Mouse (Mus musculus) heart, embryonic 16.5 days (tissue): ENCODE results near the gene Kin. TPM values are rescaled to one million over a fixed set of nuclear protein-coding genes. Genes with fewer than 3 reads are reported as not detected.

ENCODE experiments used
- ATAC-seq: fragments of 200-750 bp; cut with Nextera tagmentation; replicated peaks from 2 replicates; pipeline ENCODE4 v1.8.0; 2017; ENCODE audit warnings: moderate number of reproducible peaks; ENCODE audit not compliant: insufficient read depth, low FRiP score; ENCODE audit errors: extremely low read depth
- H3K27ac ChIP-seq: fragments of 300-500 bp; sonication (generic); 2 replicates; pipeline ENCODE4 v1.5.1; 2014; ENCODE audit warnings: mild to moderate bottlenecking, low read length, control low read depth, moderate library complexity
- H3K27me3 ChIP-seq: fragments of 300-500 bp; sonication (generic); 2 replicates; pipeline ENCODE4 v1.6.1; 2014; ENCODE audit warnings: low read length, mixed read lengths; ENCODE audit not compliant: control insufficient read depth, insufficient read depth
- H3K36me3 ChIP-seq: fragments of 300-500 bp; sonication (generic); 2 replicates; pipeline ENCODE4 v1.6.1; 2014; ENCODE audit not compliant: control insufficient read depth, insufficient read depth
- H3K4me1 ChIP-seq: fragments of 300-500 bp; sonication (generic); 2 replicates; pipeline ENCODE4 v1.6.1; 2014; ENCODE audit warnings: low read length, mixed read lengths; ENCODE audit not compliant: control insufficient read depth, insufficient read depth
- H3K4me2 ChIP-seq: fragments of 300-500 bp; sonication (generic); 2 replicates; pipeline ENCODE4 v1.6.1; 2014; ENCODE audit warnings: low read depth, mild to moderate bottlenecking, control low read depth, low read length
- H3K4me3 ChIP-seq: fragments of 300-500 bp; sonication (generic); 2 replicates; pipeline ENCODE4 v1.5.1; 2014; ENCODE audit warnings: mild to moderate bottlenecking, control low read depth, low read length
- H3K9ac ChIP-seq: fragments of 300-500 bp; sonication (generic); 2 replicates; pipeline ENCODE4 v1.6.1; 2014; ENCODE audit warnings: low read length, control low read depth
- H3K9me3 ChIP-seq: fragments of 300-500 bp; sonication (generic); replicated peaks from 2 replicates; pipeline ENCODE4 v1.6.1; 2016; ENCODE audit warnings: low read length; ENCODE audit not compliant: control insufficient read depth
- WGBS: fragments of 180-500 bp; shearing (Covaris S2); extraction: QIAGEN DNeasy Blood & Tissue Kit; methylation state at CpG from one replicate; pipeline ENCODE4 v1.1.7; 2014; 5-methylcytosine and 5-hydroxymethylcytosine counted together
- polyA plus RNA-seq: library from polyadenylated mRNA; unstranded; fragments of >200 nt; fragmentation: Nextera tagmentation; extraction: Ambion mirVana; gene quantifications from 2 replicates; pipeline ENCODE4 v1.2.1, GENCODE M21; 2015

Gene Kin
- polyA plus RNA-seq, 1 experiment from 2014 or later: 22.5 TPM

DNA sequence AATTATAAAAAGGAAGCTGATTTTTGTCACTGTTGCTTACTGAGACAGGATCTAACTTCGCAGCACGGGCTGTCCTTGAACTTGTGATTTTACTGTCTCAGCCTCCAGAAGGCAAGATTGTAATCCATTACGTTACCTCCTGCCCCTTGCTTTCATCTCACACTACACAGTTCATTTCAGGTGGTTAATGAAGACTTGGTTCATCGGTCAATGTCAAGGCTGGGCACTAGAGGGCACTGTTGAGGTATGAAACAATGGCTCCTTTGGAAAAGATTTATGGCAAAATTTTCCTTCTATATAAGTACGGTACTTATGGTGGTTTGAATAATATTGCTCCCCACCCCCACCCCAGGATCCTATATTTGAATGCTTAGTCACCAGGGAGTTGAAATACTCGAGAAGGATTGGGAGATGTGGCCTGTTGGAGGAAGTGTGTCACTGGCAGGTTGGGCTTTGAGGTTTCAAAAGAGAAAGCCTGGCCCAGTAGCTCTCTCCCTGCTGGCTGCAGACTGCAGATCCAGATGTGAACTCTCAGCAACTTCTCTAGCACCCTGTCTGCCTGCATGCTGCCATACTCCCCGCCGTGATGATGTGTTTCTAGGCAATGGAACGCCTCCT, 18.3 kb downstream of the Kin start:
- ATAC-seq: no peak
- Histone ChIP-seq H3K9me3 (no peaks in the 10 kb centered on the region), H3K4me1 (no peaks in the 10 kb centered on the region), H3K4me2 (no peak overlapping the region), H3K36me3 (no peaks in the 10 kb centered on the region), H3K9ac (no peak overlapping the region), H3K27ac (no peak overlapping the region), H3K4me3 (no peak overlapping the region), H3K27me3 (no peaks in the 10 kb centered on the region)
- WGBS: 30% methylated on average over 9 of the region's 9 CpGs

DNA sequence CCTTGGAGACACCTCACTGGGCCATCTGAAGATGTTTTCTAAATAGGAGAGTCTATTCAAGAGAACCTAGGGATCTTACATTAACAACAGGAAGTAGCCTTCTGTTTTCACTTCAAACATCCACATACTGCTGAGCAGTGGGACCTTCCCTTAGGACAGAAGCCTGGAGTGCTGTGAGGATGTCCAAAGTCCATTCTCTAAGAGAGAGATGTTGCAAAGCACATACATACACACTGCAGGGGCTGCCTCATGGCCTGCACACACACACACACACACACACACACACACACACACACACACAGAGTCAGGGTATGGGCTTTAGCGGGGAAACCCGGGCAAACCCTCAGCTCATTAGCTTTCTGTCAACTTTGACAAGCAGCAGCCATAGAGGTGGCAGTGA, 20.1 kb downstream of the Kin start:
- Histone ChIP-seq H3K9ac (no peak overlapping the region), H3K4me1 (no peaks in the 10 kb centered on the region), H3K4me3 (no peak overlapping the region), H3K27me3 (no peaks in the 10 kb centered on the region), H3K36me3 (no peaks in the 10 kb centered on the region), H3K27ac (no peak overlapping the region), H3K4me2 (no peak overlapping the region), H3K9me3 (no peaks in the 10 kb centered on the region)
- no peak for ATAC-seq
- WGBS: 60% methylated on average over 2 of the region's 2 CpGs

DNA sequence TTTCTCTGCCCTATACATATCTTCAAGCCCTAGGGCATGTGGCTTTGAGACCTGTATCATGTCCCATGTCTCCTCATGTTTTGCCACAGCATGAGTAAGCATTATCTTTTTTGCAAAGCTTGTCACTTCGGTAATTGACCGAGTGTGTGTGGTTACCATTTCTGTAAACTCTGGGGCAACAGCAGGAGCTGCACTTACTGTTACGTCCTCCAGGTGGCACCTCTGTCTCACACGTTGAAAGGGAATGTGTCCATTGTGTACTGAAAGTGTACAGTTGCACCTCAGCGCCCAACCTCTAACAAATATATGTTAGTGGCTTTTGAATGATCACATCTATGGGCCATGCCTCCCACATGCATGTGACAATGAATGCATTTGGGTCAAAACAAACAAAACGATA, 20.8 kb downstream of the Kin start:
- no peak for ATAC-seq
- WGBS: 31% methylated on average over 6 of the region's 6 CpGs
- H3K4me2 ChIP-seq: no peak overlapping the region

DNA sequence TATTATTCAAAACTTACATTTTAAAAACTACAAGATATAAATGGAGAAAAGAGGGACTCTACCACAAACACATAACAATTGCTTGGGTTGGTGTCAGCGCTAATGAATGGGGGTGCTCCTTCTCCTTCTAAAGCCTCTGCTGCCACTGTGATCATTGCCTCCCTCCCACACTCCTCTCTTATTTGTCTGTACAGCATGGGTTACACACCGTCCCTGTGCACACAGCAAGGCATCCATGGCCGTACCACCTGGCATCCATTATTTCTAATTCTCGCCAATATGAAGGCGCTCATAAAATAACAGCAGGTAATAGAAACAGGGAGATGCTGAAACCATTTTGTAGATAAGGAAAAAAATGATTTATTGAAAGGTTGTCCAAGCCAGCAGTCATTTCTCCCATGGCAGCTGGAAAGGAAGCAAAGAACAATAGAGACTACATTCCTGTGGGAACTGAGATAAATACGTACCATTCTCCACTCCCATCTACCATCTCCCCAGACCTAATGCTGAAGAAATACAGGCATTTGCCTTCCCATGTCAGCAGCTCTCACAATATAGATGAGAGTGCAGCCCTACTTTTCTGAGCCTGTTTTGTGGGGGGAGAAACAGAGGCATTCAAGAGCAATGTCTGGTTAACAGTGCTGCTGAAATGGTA, 28.3 kb downstream of the Kin start:
- no peak for ATAC-seq
- no peaks in the 10 kb centered on the region for H3K4me1 ChIP-seq
- H3K4me3 ChIP-seq: no peak overlapping the region
- no peaks in the 10 kb centered on the region for H3K27me3 ChIP-seq
- H3K9ac ChIP-seq: no peak overlapping the region
- no peak overlapping the region for H3K27ac ChIP-seq
- H3K4me2 ChIP-seq: no peak overlapping the region
- no peaks in the 10 kb centered on the region for H3K9me3 ChIP-seq
- WGBS: 63% methylated on average over 6 of the region's 6 CpGs
- no peaks in the 10 kb centered on the region for H3K36me3 ChIP-seq

More for the DNA sequence above, 20.8 kb downstream of the Kin start:
- Histone ChIP-seq H3K27ac (no peak overlapping the region), H3K9ac (no peak overlapping the region), H3K4me3 (no peak overlapping the region), H3K9me3 (no peaks in the 10 kb centered on the region), H3K27me3 (no peaks in the 10 kb centered on the region), H3K4me1 (no peaks in the 10 kb centered on the region), H3K36me3 (no peaks in the 10 kb centered on the region)

DNA sequence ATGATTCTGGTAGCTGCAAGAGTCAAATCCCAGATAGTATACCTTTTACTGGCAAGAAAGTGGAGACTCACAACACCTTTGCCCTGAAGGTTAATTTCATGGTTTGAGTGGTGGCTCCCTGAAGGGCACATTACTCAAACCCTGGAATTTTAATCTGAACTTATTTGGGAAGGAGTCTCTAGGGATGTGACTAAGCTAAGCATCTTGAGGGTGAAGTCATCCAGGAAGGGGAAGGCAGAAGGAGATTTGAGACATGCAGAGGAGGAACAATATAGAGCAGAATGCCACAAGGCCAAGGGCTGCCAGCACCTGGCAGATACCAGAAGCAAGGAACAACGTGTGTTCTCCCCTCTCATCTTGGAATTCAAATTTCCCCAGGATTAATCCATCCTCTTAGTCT, 38.4 kb downstream of the Kin start:
- H3K36me3 ChIP-seq: no peaks in the 10 kb centered on the region
- no peaks in the 10 kb centered on the region for H3K27me3 ChIP-seq
- H3K27ac ChIP-seq: no peak overlapping the region
- WGBS: 46% methylated on average over 1 of the region's 1 CpGs
- H3K4me3 ChIP-seq: no peak overlapping the region
- H3K9me3 ChIP-seq: no peaks in the 10 kb centered on the region
- H3K9ac ChIP-seq: no peak overlapping the region
- ATAC-seq: no peak
- no peak overlapping the region for H3K4me2 ChIP-seq
- H3K4me1 ChIP-seq: no peaks in the 10 kb centered on the region

DNA sequence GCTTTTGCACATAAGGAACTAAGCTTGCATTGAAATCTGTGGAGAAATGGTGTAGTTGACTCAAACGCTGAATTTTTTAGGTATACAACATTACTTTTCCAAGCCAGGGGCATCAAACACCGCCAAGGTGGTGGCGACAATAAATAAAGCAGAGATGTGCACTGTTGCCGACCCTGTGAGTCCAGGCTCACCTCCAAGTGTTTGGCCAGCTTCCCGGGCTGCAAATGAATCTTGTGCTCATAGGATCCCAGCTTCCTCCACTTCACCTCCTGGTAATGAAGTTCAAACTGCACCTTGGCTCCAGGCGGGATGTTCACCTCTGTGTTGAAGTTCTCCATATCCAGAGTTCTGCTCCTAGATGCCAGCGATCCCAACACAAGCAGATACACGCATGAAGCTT, 38.9 kb downstream of the Kin start:
- WGBS: 78% methylated on average over 8 of the region's 8 CpGs
- no peak for ATAC-seq
- no peak overlapping the region for H3K4me2 ChIP-seq

DNA sequence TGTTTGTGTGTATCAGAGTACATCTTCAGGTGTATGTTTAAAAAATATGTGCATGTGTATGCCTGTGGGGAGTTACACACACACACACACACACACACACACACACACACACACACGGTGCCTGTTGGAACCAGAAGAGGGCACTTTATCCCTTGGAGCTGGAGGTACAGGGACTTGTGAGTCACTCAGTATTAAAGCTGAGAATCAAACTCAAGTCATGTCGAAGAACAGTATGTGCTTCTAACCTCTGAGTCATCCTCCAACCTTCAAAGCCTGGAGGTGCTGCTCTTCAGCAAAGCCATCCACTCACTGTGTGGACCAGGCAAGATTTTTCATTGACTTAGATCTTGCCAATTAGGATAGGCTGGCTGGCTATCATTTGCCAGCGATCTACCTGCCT, 41.4 kb downstream of the Kin start:
- Histone ChIP-seq H3K27me3 (no peaks in the 10 kb centered on the region), H3K36me3 (no peaks in the 10 kb centered on the region), H3K4me2 (no peak overlapping the region), H3K27ac (no peak overlapping the region), H3K4me3 (no peak overlapping the region), H3K9me3 (no peaks in the 10 kb centered on the region), H3K4me1 (no peaks in the 10 kb centered on the region), H3K9ac (no peak overlapping the region)
- ATAC-seq: no peak
- WGBS: 65% methylated on average over 3 of the region's 3 CpGs

More for the DNA sequence above, 38.9 kb downstream of the Kin start:
- Histone ChIP-seq H3K9me3 (no peaks in the 10 kb centered on the region), H3K27ac (no peak overlapping the region), H3K9ac (no peak overlapping the region), H3K27me3 (no peaks in the 10 kb centered on the region), H3K4me3 (no peak overlapping the region), H3K4me1 (no peaks in the 10 kb centered on the region), H3K36me3 (no peaks in the 10 kb centered on the region)

DNA sequence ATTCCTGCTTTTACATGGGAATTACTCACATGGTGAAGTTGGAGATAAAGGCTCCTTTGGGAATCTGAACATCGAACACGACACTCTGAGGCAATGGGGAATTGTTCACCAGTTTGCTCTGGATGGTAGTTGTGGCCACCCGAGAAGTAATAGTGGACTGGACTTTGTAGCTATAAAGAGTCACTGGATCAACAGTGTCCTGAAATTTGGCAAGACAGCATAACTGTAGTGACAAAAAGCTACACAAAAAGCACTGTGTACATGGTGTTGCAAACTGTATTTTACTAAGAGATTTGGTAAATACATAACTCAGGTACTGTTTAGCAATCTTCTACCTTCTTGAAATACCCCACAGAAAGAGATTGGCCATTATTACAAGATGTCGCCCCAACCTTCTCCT, 45.7 kb downstream of the Kin start:
- ATAC-seq: no peak
- no peaks in the 10 kb centered on the region for H3K4me1 ChIP-seq
- H3K4me2 ChIP-seq: no peak overlapping the region
- no peaks in the 10 kb centered on the region for H3K36me3 ChIP-seq
- H3K27me3 ChIP-seq: no peaks in the 10 kb centered on the region
- 83% methylated on average over 4 of the region's 4 CpGs for WGBS
- no peaks in the 10 kb centered on the region for H3K9me3 ChIP-seq
- no peak overlapping the region for H3K4me3 ChIP-seq
- no peak overlapping the region for H3K9ac ChIP-seq
- H3K27ac ChIP-seq: no peak overlapping the region

DNA sequence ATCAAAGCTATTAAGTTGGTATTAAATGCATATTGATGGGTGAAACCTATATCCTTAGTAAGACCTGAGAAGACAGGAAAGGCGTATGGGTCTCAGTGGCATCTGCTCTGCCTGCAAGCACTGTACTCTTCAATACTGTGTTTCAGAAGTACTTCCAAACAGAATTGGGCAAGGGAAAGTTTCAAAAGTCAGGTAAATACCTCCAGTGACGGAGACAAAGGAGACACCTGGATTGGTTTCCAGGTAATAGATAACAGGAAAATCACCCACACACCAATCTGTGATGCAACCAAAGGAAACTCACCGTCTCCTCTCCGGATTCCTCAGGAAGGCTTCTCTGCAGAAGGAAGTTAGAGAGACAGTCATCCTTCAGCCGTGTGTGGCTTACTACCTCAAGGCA, 47.1 kb downstream of the Kin start:
- WGBS: 80% methylated on average over 5 of the region's 5 CpGs
- ATAC-seq: no peak
- H3K36me3 ChIP-seq: no peaks in the 10 kb centered on the region

More for the DNA sequence above, 47.1 kb downstream of the Kin start:
- Histone ChIP-seq H3K9me3 (no peaks in the 10 kb centered on the region), H3K9ac (no peak overlapping the region), H3K4me1 (no peaks in the 10 kb centered on the region), H3K27me3 (no peaks in the 10 kb centered on the region), H3K4me2 (no peak overlapping the region), H3K27ac (no peak overlapping the region), H3K4me3 (no peak overlapping the region)
